In genomic region chr2:18056786-18057255, GRCm38 (mm10) we compare ENCODE assay signal across 8 mouse cellular contexts. TPM values are rescaled to one million over a fixed set of nuclear protein-coding genes. Genes with fewer than 3 reads are reported as not detected.
A peak's percentile ranks its signal among the peaks of the same experiment; 100 is the strongest.
DNase-seq lines count a peak whose midpoint lies in the region; ATAC-seq lines count a peak whose summit lies in the region.

No protein-coding gene starts in this region.

- H3K27ac ChIP-seq in hindbrain, embryonic 12.5 days = peak overlapping the region; percentile 100

- peak overlapping the region; percentile 54 for H3K4me3 ChIP-seq in hindbrain, embryonic 12.5 days

- peak; percentile 100 for DNase-seq in Muller cell, postnatal 12 days (ENCODE audit: inconsistent ontology term)
- DNase-seq in cerebellum, adult 9-11 months = peak; percentile 93
- DNase-seq in frontal cortex, postnatal 10 days (ENCODE audit: low spot score in 2 of 2) = peak; percentile 88 to 90
- DNase-seq in layer of hippocampus, postnatal 36 days = peak; percentile 89 to 91
- peak; percentile 96 to 98 for DNase-seq in lung, postnatal 4 days
- peak; percentile 99 for DNase-seq in retina, postnatal 1 day
- DNase-seq in urinary bladder, postnatal 10 days (ENCODE audit: low spot score) = peak; percentile 88

- WGBS in hindbrain, embryonic 12.5 days = 0% methylated on average over 31 of the region's 50 CpGs

- H3K9me3 ChIP-seq in hindbrain, embryonic 12.5 days (replicated peaks) = no peaks in the 10 kb centered on the region

- H3K4me2 ChIP-seq in hindbrain, embryonic 12.5 days (replicated peaks) = peak overlapping the region; percentile 95

- H3K4me1 ChIP-seq in hindbrain, embryonic 12.5 days = peaks cover 22% of the 10 kb centered on the region

- peak overlapping the region; percentile 96 for H3K9ac ChIP-seq in hindbrain, embryonic 12.5 days

- no peaks in the 10 kb centered on the region for H3K36me3 ChIP-seq in hindbrain, embryonic 12.5 days

- H3K27me3 ChIP-seq in hindbrain, embryonic 12.5 days = no peaks in the 10 kb centered on the region

- ATAC-seq in hindbrain, embryonic 12.5 days (ENCODE audit: low FRiP score) = peak; percentile 96

RNA-seq across cellular contexts. Expression of gene Mllt10, which starts 1.8 kb away (rescaled TPM):
- polyA plus RNA-seq in hindbrain, embryonic 12.5 days (2016; fragmentation: Nextera tagmentation; extraction: Ambion mirVana) = 65.1 and 70.8 TPM in 2 replicates
- total RNA-seq in layer of hippocampus, postnatal 36 days (2021) = 10 to 100 TPM; 53.7 to 57.7 TPM

RNA-seq across cellular contexts. Expression of gene Skida1, which starts 8.0 kb away (rescaled TPM):
- polyA plus RNA-seq in hindbrain, embryonic 12.5 days (2016; fragmentation: Nextera tagmentation; extraction: Ambion mirVana) = 17.7 and 19.4 TPM in 2 replicates
- total RNA-seq in layer of hippocampus, postnatal 36 days (2021) = 10 to 100 TPM; 17.2 to 17.3 TPM

RNA-seq across cellular contexts. Expression of gene A930004D18Rik, which starts 19.3 kb away (rescaled TPM):
- 18.0 and 18.6 TPM in 2 replicates for polyA plus RNA-seq in hindbrain, embryonic 12.5 days (2016; fragmentation: Nextera tagmentation; extraction: Ambion mirVana)
- total RNA-seq in layer of hippocampus, postnatal 36 days (2021) = 1 to 10 TPM; 3.0 to 5.6 TPM

Comparison
In these comparisons a context has a peak if more than half of its experiments do, and no peak if none do; other contexts are left out.
1. Peak in every context shown above with its lines: DNase-seq, ATAC-seq, H3K4me3 ChIP-seq and H3K27ac ChIP-seq.